Mouse (Mus musculus) heart, adult 2 months (tissue): ENCODE measurements around the gene 4930402H24Rik.

Experiments
- CTCF ChIP-seq: fragments of 200-600 bp; IDR thresholded peaks from 2 replicates; pipeline ENCODE4 v1.8.1; 2022; ENCODE audit warnings: antibody characterized with exemption, mild to moderate bottlenecking, moderate library complexity
- EP300 ChIP-seq: fragments of 200-500 bp; IDR thresholded peaks from 2 replicates; pipeline ENCODE4 v1.6.1; 2011; ENCODE audit warnings: low read depth, low read length, control low read depth; ENCODE audit not compliant: insufficient read depth
- POLR2A ChIP-seq: fragments of 200-500 bp; IDR thresholded peaks from 2 replicates; pipeline ENCODE4 v1.6.1; 2011; ENCODE audit warnings: mild to moderate bottlenecking, low read depth, low read length, control low read depth; ENCODE audit not compliant: insufficient read depth

GRCm38 (mm10) chr2:130696700-130697152 is 209.5 kb downstream of the 4930402H24Rik start:
- TF ChIP-seq CTCF: no peak
- TF ChIP-seq EP300: no peak
- no peak for TF ChIP-seq POLR2A
